Mouse (Mus musculus) CH12.LX (cell line): ENCODE measurements at regions not wholly inside any gene's neighbourhood (a gene's known extent, or its start where the extent isn't known, plus 50 kb on each side); places are given as distances from the start of the nearest gene placed in this dataset.

Source experiments
- CTCF ChIP-seq, 2 experiments: IDR thresholded peaks in 1 of 2; conservative IDR thresholded peaks in 1 of 2; 2 replicates each; pipeline ENCODE4 v1.5.1; 2011 to 2012; ENCODE audit warnings: low read depth in 2 of 2, low read length in 2 of 2, improper control_type of control experiment in 1 of 2, inconsistent platforms in 1 of 2, mild to moderate bottlenecking in 1 of 2, moderate library complexity in 1 of 2
- MAFK ChIP-seq: IDR thresholded peaks from 2 replicates; pipeline ENCODE4 v1.6.1; 2011; ENCODE audit warnings: low read length, improper control_type of control experiment; ENCODE audit not compliant: insufficient replicate concordance

DNA sequence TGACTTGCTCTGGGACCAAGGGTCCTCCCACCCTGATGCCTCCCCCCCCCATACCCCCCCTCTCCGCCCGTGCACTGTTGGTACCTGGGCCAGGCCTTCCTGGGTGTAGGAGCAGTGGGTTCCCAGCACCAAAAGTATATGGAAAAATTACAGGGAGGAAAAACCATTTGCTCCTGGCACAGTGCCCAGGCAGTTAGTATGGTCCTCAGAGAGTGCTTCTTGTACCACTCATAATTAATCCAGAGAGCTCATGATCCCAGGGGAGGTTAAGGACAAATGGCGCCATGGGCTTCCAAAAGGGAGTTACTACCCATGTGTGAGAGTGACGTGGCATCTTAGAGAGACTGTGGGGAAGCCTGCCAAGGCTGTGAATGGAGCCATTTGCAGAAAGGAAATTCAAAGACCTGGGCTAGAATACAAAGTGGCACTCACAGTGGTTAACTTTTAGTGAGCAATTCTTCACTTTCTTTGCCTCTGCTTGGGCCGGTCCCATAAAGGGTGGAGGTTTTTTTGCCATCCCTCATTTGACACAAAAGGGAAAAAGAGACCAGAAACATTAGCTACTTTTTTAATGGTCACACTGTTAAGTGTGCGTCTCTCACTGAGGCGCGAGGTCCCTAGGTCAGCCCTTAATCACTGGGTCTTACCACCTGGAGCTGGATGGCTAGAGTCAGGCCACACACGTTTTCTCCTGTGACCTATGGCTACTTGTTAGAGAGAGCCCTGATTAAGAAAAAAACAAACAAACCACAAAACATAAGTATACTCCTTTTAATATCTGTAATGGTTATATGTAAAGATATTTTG is 120.7 kb upstream of the Bmper start:
- no peak for TF ChIP-seq MAFK
- TF ChIP-seq CTCF (conservative IDR thresholded peaks at IDR 0.05 in 1 of 2, IDR thresholded peaks at IDR 0.05 in 1 of 2; ENCODE audit: low read depth in 2 of 2, low read length in 2 of 2) = no peak
